Mouse (Mus musculus): ENCODE data around the gene Gm21981.

GRCm38 (mm10) chr17:47678702-47679101 lies 15.6 kb downstream of the Gm21981 start:
- no peak for TF ChIP-seq HCFC1 (IDR thresholded peaks at IDR 0.05; ENCODE audit: borderline replicate concordance, insufficient read depth, low read length)
- no peak for TF ChIP-seq ZC3H11A (IDR thresholded peaks at IDR 0.05; ENCODE audit: borderline replicate concordance, low read depth, low read length)
- TF ChIP-seq MAFK (IDR thresholded peaks at IDR 0.05; ENCODE audit: insufficient read depth, low read depth, low read length) = no peak
- no peak for TF ChIP-seq ZNF384 (IDR thresholded peaks at IDR 0.05; ENCODE audit: low read depth, low read length)

Measured in ES-E14 (cell line).